In the genomic region with DNA sequence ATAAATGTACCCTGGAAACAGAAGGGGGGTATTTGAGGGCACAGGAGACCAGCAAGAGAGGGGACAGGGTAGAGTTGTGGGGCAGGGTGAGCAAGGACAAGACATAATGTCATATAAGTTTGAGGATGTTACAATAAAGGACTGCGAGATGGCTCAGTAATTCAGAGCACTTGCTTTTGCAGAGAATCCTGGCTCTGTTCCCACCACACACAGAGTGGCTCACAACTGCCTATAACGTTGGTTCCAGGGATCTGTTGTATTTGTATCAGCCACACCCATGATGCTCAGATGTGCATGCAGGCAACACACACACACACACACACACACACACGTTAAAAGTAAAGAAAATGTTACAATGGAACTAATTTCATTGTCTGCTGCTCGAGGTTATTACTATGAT, we compare ENCODE assay signal across 25 mouse cellular contexts.
"Had no signal": no experiment of that assay in that cellular context is flagged by ENCODE, and none has a peak within 500 bp of the region (broad histone marks: within the 10 kb centered on the region; RNA-seq: fewer than 3 reads in every experiment).

No protein-coding gene starts in this region.

- H3K4me3 ChIP-seq: heart, adult 2 months; heart, embryonic 13.5 days; heart, embryonic 15.5 days; hindbrain, embryonic 13.5 days; hindbrain, embryonic 15.5 days; kidney, embryonic 15.5 days; limb, embryonic 13.5 days; limb, embryonic 15.5 days; liver, embryonic 12.5 days had no signal

- H3K27ac ChIP-seq: heart, adult 2 months; heart, embryonic 13.5 days; heart, embryonic 15.5 days; hindbrain, embryonic 13.5 days; hindbrain, embryonic 15.5 days; hindbrain, postnatal 0 days; kidney, embryonic 15.5 days; kidney, postnatal 0 days; limb, embryonic 13.5 days; limb, embryonic 15.5 days; liver, embryonic 12.5 days; liver, embryonic 14.5 days had no signal

- H3K4me1 ChIP-seq: heart, embryonic 13.5 days; heart, embryonic 15.5 days; hindbrain, embryonic 13.5 days; hindbrain, embryonic 15.5 days; kidney, embryonic 15.5 days; limb, embryonic 13.5 days; limb, embryonic 15.5 days; liver, embryonic 12.5 days had no signal

- H3K27me3 ChIP-seq: heart, embryonic 13.5 days; heart, embryonic 15.5 days; hindbrain, embryonic 15.5 days; kidney, embryonic 15.5 days; limb, embryonic 13.5 days; limb, embryonic 15.5 days; liver, embryonic 12.5 days had no signal

- DNase-seq: gastrocnemius, postnatal 14 days; gastrocnemius, postnatal 36 days; heart, adult 11 months; heart, adult 2 months; heart, postnatal 14 days; heart, postnatal 36 days; kidney, adult 11 months; kidney, adult 2 months; kidney, adult 9 months; kidney, postnatal 14 days; kidney, postnatal 36 days; layer of hippocampus, adult 9-11 months; layer of hippocampus, postnatal 36 days; left cerebral cortex, postnatal 4 days had no signal
